Mouse (Mus musculus): ENCODE data around the gene Cpeb1.
A peak's percentile ranks its signal among the peaks of the same experiment; 100 is the strongest.
"Not testable (repeated sequence)": the region's sequence is repeated elsewhere in the genome, so short reads cannot be mapped to it uniquely, and the experiment has no call there.

The Cpeb1 gene

GRCm38 (mm10) chr7:81455155-81455651 is at the start of gene Cpeb1:
Gene Cpeb1 (minus strand): TSS chr7:81455465.
- peak; percentile 24 for DNase-seq (ENCODE audit: low read depth, low spot score)

- no peak for DNase-seq (ENCODE audit: low read depth, low spot score)
Measured at GRCm38 (mm10) chr7:81501050-81501449, 45.8 kb upstream of the Cpeb1 start.

GRCm38 (mm10) chr7:81498181-81498580 is 42.9 kb upstream of the Cpeb1 start, which contains the start of gene BC048679:
Gene BC048679 (minus strand): TSS chr7:81498281.
- DNase-seq (ENCODE audit: low read depth, low spot score): no peak

GRCm38 (mm10) chr7:81497171-81497570 is 41.9 kb upstream of the Cpeb1 start:
- no peak for DNase-seq (ENCODE audit: low read depth, low spot score)

GRCm38 (mm10) chr7:81493331-81494021 is 38.2 kb upstream of the Cpeb1 start, which contains the start of gene Ap3b2:
Gene Ap3b2 (minus strand): TSS chr7:81493925.
- DNase-seq (ENCODE audit: low read depth, low spot score): peak; percentile 68

- no peak for DNase-seq (ENCODE audit: low read depth, low spot score)
Measured at GRCm38 (mm10) chr7:81492628-81493027, 37.4 kb upstream of the Cpeb1 start.

GRCm38 (mm10) chr7:81489649-81490048 is 34.4 kb upstream of the Cpeb1 start:
- DNase-seq (ENCODE audit: low read depth, low spot score): no peak

GRCm38 (mm10) chr7:81480800-81481199 is 25.5 kb upstream of the Cpeb1 start:
- no peak for DNase-seq (ENCODE audit: low read depth, low spot score)

- no peak for DNase-seq (ENCODE audit: low read depth, low spot score)
Measured at GRCm38 (mm10) chr7:81479531-81480090, 24.3 kb upstream of the Cpeb1 start.

- DNase-seq (ENCODE audit: low read depth, low spot score): not testable (repeated sequence)
Measured at GRCm38 (mm10) chr7:81478261-81478660, 23.0 kb upstream of the Cpeb1 start.

- no peak for DNase-seq (ENCODE audit: low read depth, low spot score)
Measured at GRCm38 (mm10) chr7:81476833-81477232, 21.6 kb upstream of the Cpeb1 start.

- DNase-seq (ENCODE audit: low read depth, low spot score): no peak
Measured at GRCm38 (mm10) chr7:81475221-81475620, 20.0 kb upstream of the Cpeb1 start.

GRCm38 (mm10) chr7:81464906-81465450 is 9.7 kb upstream of the Cpeb1 start:
- DNase-seq (ENCODE audit: low read depth, low spot score): no peak

- no peak for DNase-seq (ENCODE audit: low read depth, low spot score)
Measured at GRCm38 (mm10) chr7:81464116-81464515, 8.9 kb upstream of the Cpeb1 start.

- DNase-seq (ENCODE audit: low read depth, low spot score): no peak
Measured at GRCm38 (mm10) chr7:81462815-81463214, 7.5 kb upstream of the Cpeb1 start.

GRCm38 (mm10) chr7:81454331-81455039 is 780 bp downstream of the Cpeb1 start:
- DNase-seq (ENCODE audit: low read depth, low spot score): no peak

- no peak for DNase-seq (ENCODE audit: low read depth, low spot score)
Measured at GRCm38 (mm10) chr7:81453443-81454274, 1.6 kb downstream of the Cpeb1 start.

- no peak for DNase-seq (ENCODE audit: low read depth, low spot score)
Measured at GRCm38 (mm10) chr7:81452971-81453441, 2.3 kb downstream of the Cpeb1 start.

GRCm38 (mm10) chr7:81398957-81399356 is 56.3 kb downstream of the Cpeb1 start:
- no peak for DNase-seq (ENCODE audit: low read depth, low spot score)

GRCm38 (mm10) chr7:81379363-81379762 is 75.9 kb downstream of the Cpeb1 start:
- no peak for DNase-seq (ENCODE audit: low read depth, low spot score)

- DNase-seq (ENCODE audit: low read depth, low spot score): peak; percentile 43
Measured at GRCm38 (mm10) chr7:81372337-81372920, 82.8 kb downstream of the Cpeb1 start.

All from brain, embryonic 18.5 days (tissue).